Mouse (Mus musculus): ENCODE data around the gene Aqp6. TPM values are rescaled to one million over a fixed set of nuclear protein-coding genes. Genes with fewer than 3 reads are reported as not detected.

The Aqp6 gene
- polyA plus RNA-seq, 1 experiment: not detected

- WGBS: 76% methylated on average over 7 of the region's 7 CpGs
- no peak for TF ChIP-seq POLR2A (IDR thresholded peaks at IDR 0.05; ENCODE audit: borderline replicate concordance, control insufficient read depth, low read depth, low read length)
- no peak for TF ChIP-seq CTCF (IDR thresholded peaks at IDR 0.05; ENCODE audit: control insufficient read depth, insufficient read depth, low read length)
- Histone ChIP-seq H3K4me3 (replicated peaks; ENCODE audit: control insufficient read depth, low read depth, low read length) (no peak overlapping the region), H3K4me1 (ENCODE audit: control insufficient read depth, insufficient read depth, low read length) (no peaks in the 10 kb centered on the region), H3K27ac (ENCODE audit: control insufficient read depth, insufficient read depth, low read depth, low read length, poor library complexity) (no peak overlapping the region)
Observed at GRCm38 (mm10) chr15:99603216-99603615, 2.0 kb downstream of the Aqp6 start.

GRCm38 (mm10) chr15:99605595-99605994, 4.4 kb downstream of the Aqp6 start:
- WGBS: 66% methylated on average over 3 of the region's 3 CpGs
- Histone ChIP-seq H3K4me1 (ENCODE audit: control insufficient read depth, insufficient read depth, low read length) (peaks cover 2% of the 10 kb centered on the region; the same call in 1 of the 2 replicates), H3K27ac (ENCODE audit: control insufficient read depth, insufficient read depth, low read depth, low read length, poor library complexity) (no peak overlapping the region), H3K4me3 (replicated peaks; ENCODE audit: control insufficient read depth, low read depth, low read length) (no peak overlapping the region)
- TF ChIP-seq CTCF (IDR thresholded peaks at IDR 0.05; ENCODE audit: control insufficient read depth, insufficient read depth, low read length): no peak
- no peak for TF ChIP-seq POLR2A (IDR thresholded peaks at IDR 0.05; ENCODE audit: borderline replicate concordance, control insufficient read depth, low read depth, low read length)

- no peak overlapping the region for H3K4me3 ChIP-seq (replicated peaks; ENCODE audit: control insufficient read depth, low read depth, low read length)
- H3K27ac ChIP-seq (ENCODE audit: control insufficient read depth, insufficient read depth, low read depth, low read length, poor library complexity): no peak overlapping the region
- no peak for TF ChIP-seq POLR2A (IDR thresholded peaks at IDR 0.05; ENCODE audit: borderline replicate concordance, control insufficient read depth, low read depth, low read length)
- TF ChIP-seq CTCF (IDR thresholded peaks at IDR 0.05; ENCODE audit: control insufficient read depth, insufficient read depth, low read length): no peak
- H3K4me1 ChIP-seq (ENCODE audit: control insufficient read depth, insufficient read depth, low read length): peaks cover 2% of the 10 kb centered on the region; the same call in 1 of the 2 replicates
- 32% methylated on average over 5 of the region's 5 CpGs for WGBS
Observed at GRCm38 (mm10) chr15:99606515-99606914, 5.3 kb downstream of the Aqp6 start.

- Histone ChIP-seq H3K4me1 (ENCODE audit: control insufficient read depth, insufficient read depth, low read length) (peaks cover 2% of the 10 kb centered on the region; the same call in 1 of the 2 replicates), H3K4me3 (replicated peaks; ENCODE audit: control insufficient read depth, low read depth, low read length) (no peak overlapping the region), H3K27ac (ENCODE audit: control insufficient read depth, insufficient read depth, low read depth, low read length, poor library complexity) (no peak overlapping the region)
- TF ChIP-seq POLR2A (IDR thresholded peaks at IDR 0.05; ENCODE audit: borderline replicate concordance, control insufficient read depth, low read depth, low read length) (no peak), CTCF (IDR thresholded peaks at IDR 0.05; ENCODE audit: control insufficient read depth, insufficient read depth, low read length) (no peak)
- 38% methylated on average over 10 of the region's 10 CpGs for WGBS
Observed at GRCm38 (mm10) chr15:99607388-99608113, 6.4 kb downstream of the Aqp6 start.

- Histone ChIP-seq H3K27ac (ENCODE audit: control insufficient read depth, insufficient read depth, low read depth, low read length, poor library complexity) (no peak overlapping the region), H3K4me1 (ENCODE audit: control insufficient read depth, insufficient read depth, low read length) (peaks cover 2% of the 10 kb centered on the region; the same call in 1 of the 2 replicates), H3K4me3 (replicated peaks; ENCODE audit: control insufficient read depth, low read depth, low read length) (no peak overlapping the region)
- WGBS: 79% methylated on average over 13 of the region's 13 CpGs
- no peak for TF ChIP-seq POLR2A (IDR thresholded peaks at IDR 0.05; ENCODE audit: borderline replicate concordance, control insufficient read depth, low read depth, low read length)
- TF ChIP-seq CTCF (IDR thresholded peaks at IDR 0.05; ENCODE audit: control insufficient read depth, insufficient read depth, low read length): no peak
Observed at GRCm38 (mm10) chr15:99608382-99609125, 7.4 kb downstream of the Aqp6 start.

DNA sequence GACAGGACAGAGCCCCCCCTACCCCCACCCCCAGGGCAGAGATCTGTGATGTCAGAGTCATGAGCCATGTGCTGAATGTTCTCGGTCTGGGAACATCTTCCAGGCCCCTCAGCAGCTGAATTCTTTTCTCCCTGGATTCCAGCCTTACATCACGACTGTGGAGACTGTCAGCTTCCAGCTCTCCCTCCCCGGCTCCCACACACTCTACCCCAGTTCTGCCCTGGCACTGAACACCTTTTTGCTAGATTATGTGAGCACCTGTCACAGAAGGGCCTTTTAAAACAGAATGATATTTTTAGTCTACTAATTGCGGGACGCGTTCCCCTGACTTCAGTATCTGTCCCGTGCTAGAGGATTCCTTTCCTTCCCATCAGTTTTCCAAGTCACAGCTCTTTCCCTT, 10.4 kb downstream of the Aqp6 start:
- TF ChIP-seq CTCF (IDR thresholded peaks at IDR 0.05; ENCODE audit: control insufficient read depth, insufficient read depth, low read length): no peak
- no peak for TF ChIP-seq POLR2A (IDR thresholded peaks at IDR 0.05; ENCODE audit: borderline replicate concordance, control insufficient read depth, low read depth, low read length)
- WGBS: 78% methylated on average over 7 of the region's 7 CpGs
- peaks cover 2% of the 10 kb centered on the region; the same call in 1 of the 2 replicates for H3K4me1 ChIP-seq (ENCODE audit: control insufficient read depth, insufficient read depth, low read length)
- H3K27ac ChIP-seq (ENCODE audit: control insufficient read depth, insufficient read depth, low read depth, low read length, poor library complexity): no peak overlapping the region
- H3K4me3 ChIP-seq (replicated peaks; ENCODE audit: control insufficient read depth, low read depth, low read length): no peak overlapping the region

DNA sequence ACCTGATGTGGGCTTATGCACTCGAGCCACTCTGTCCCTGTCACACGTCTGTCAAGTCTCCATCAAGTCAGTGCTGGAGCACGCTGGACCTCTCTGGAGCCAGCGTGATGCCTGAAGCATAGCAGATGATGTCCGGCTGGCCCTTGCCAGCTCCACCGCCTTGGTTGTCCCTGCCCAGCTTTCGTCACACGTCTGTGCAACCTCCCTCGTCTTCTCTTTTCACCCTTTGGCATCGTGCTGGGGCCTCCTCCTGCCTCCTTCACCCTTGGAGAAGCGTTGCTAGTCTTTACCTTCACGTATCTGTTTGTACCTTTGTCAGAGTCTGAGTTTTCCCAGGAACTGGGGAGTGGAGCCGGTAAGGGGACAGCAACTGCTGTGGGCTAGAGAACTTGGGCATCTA, 13.1 kb downstream of the Aqp6 start:
- whole genome bisulfite sequencing: 80% methylated on average over 13 of the region's 13 CpGs
- TF ChIP-seq POLR2A (IDR thresholded peaks at IDR 0.05; ENCODE audit: borderline replicate concordance, control insufficient read depth, low read depth, low read length): no peak
- TF ChIP-seq CTCF (IDR thresholded peaks at IDR 0.05; ENCODE audit: control insufficient read depth, insufficient read depth, low read length): no peak

GRCm38 (mm10) chr15:99614753-99615152, 13.6 kb downstream of the Aqp6 start:
- Histone ChIP-seq H3K27ac (ENCODE audit: control insufficient read depth, insufficient read depth, low read depth, low read length, poor library complexity) (no peak overlapping the region), H3K4me1 (ENCODE audit: control insufficient read depth, insufficient read depth, low read length) (peaks cover 2% of the 10 kb centered on the region; the same call in 1 of the 2 replicates), H3K4me3 (replicated peaks; ENCODE audit: control insufficient read depth, low read depth, low read length) (no peak overlapping the region)
- 18% methylated on average over 12 of the region's 12 CpGs for WGBS
- TF ChIP-seq POLR2A (IDR thresholded peaks at IDR 0.05; ENCODE audit: borderline replicate concordance, control insufficient read depth, low read depth, low read length): no peak
- TF ChIP-seq CTCF (IDR thresholded peaks at IDR 0.05; ENCODE audit: control insufficient read depth, insufficient read depth, low read length): no peak

More for the DNA sequence above, 13.1 kb downstream of the Aqp6 start:
- no peak overlapping the region for H3K4me3 ChIP-seq (replicated peaks; ENCODE audit: control insufficient read depth, low read depth, low read length)
- H3K27ac ChIP-seq (ENCODE audit: control insufficient read depth, insufficient read depth, low read depth, low read length, poor library complexity): no peak overlapping the region
- peaks cover 2% of the 10 kb centered on the region; the same call in 1 of the 2 replicates for H3K4me1 ChIP-seq (ENCODE audit: control insufficient read depth, insufficient read depth, low read length)
